Mouse (Mus musculus): ENCODE results near the gene 0610010K14Rik. TPM values are rescaled to one million over a fixed set of nuclear protein-coding genes. Genes with fewer than 3 reads are reported as not detected.

The 0610010K14Rik gene
- polyA plus RNA-seq (2015; fragmentation: Nextera tagmentation; extraction: Ambion mirVana), result 174 and 180 TPM in 2 replicates

DNA sequence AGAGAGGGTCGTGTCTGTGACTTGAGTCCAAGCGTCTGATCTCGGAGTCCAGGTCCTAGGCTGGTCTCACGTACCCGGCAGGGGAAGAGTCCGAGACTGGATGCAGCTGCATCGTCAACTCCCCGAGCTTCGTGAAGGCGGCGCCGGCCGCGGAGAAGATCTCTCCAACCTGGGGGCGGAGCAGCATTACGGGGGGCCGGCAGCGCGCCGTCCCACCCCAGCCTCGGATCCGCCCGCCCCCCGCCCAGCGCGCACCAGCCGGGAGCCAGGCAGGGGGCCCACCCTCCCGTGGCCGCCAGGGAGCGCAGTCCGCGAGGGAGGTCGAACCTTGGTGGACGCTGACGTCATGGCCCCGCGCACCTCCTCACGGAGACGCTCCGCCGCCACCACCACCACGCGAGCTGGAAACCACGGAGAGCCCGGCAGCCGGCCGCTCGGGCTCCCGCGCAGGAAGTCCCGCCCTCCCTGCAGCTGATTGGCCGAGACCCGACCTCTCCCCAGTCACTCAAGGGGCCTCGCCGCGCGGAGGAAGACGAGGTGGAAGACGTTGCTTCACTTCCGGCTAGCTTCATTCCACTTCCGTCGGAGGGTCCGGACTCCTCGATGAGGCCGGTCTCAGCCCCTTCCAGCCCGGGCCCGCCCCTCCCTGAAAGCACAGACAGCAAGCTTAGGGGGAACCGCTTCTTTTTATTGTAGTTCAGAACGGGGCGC lies at the start of gene 0610010K14Rik:
Gene 0610010K14Rik (minus strand): TSS at position 458 of the 711 bp plus-strand sequence.
- Histone ChIP-seq H3K36me3 (ENCODE audit: control insufficient read depth, insufficient read depth) (peaks cover 4% of the 10 kb centered on the region; the same call in 1 of the 2 replicates), H3K9me3 (ENCODE audit: control insufficient read depth, low read length) (no peaks in the 10 kb centered on the region), H3K27me3 (replicated peaks; ENCODE audit: control insufficient read depth, insufficient read depth, low read length) (no peaks in the 10 kb centered on the region), H3K27ac (ENCODE audit: low read length) (peak within 1 kb of the TSS; percentile 90), H3K4me3 (replicated peaks; ENCODE audit: low read length) (peak within 1 kb of the TSS; percentile 58), H3K4me2 (ENCODE audit: low read length) (peak within 1 kb of the TSS; percentile 88), H3K4me1 (replicated peaks; ENCODE audit: control insufficient read depth, insufficient read depth, low read length) (peaks cover 32% of the 10 kb centered on the region), H3K9ac (replicated peaks; ENCODE audit: low read depth, low read length) (peak within 1 kb of the TSS; percentile 77)
- peak; percentile 95 for ATAC-seq
- WGBS, result under 1% methylated on average over 70 of the region's 70 CpGs

DNA sequence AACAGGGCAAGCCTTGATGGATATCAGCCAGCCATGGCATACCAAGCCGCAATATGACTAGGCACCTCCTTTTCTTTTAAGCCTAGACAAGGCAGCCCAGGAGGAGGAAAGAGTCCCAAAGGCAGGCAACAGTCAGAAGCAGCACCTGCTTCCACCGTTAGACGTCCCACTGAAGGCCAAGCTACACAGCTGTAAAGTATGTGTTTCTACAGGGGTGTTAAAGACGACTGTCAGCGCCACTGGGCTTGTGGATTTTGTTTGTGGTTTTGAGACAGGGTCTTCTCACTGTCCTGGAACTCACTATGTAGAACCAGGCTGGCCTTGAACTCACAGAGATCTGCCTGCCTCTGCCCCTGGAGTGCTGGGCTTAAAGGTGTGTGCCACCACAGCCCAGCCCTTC lies 48.0 kb upstream of the 0610010K14Rik start:
- Histone ChIP-seq H3K9me3 (ENCODE audit: control insufficient read depth, low read length) (no peaks in the 10 kb centered on the region), H3K4me3 (replicated peaks; ENCODE audit: low read length) (no peak overlapping the region), H3K9ac (replicated peaks; ENCODE audit: low read depth, low read length) (no peak overlapping the region), H3K4me1 (replicated peaks; ENCODE audit: control insufficient read depth, insufficient read depth, low read length) (no peaks in the 10 kb centered on the region), H3K27me3 (replicated peaks; ENCODE audit: control insufficient read depth, insufficient read depth, low read length) (no peaks in the 10 kb centered on the region), H3K4me2 (ENCODE audit: low read length) (no peak overlapping the region), H3K27ac (ENCODE audit: low read length) (no peak overlapping the region), H3K36me3 (ENCODE audit: control insufficient read depth, insufficient read depth) (no peaks in the 10 kb centered on the region)
- 88% methylated on average over 5 of the region's 5 CpGs for WGBS
- ATAC-seq, result no peak

DNA sequence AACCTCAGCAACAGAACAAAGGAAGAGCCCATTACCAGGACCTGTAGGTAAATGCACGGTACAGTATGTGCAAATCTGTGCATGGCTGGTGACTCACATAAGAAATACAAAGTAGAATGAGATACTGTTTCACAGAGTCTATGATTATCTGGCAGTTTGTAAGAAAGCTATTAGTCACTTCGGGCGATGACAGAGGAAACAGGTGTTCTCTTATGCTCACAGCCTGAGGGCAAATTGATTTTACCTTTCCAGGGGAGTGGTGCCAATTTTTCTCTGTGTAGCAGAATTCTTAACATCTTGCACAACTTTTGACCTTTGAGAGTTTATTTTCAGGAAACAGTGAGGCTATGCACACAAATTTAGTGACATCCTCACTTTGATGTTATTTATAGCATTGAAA lies 47.0 kb upstream of the 0610010K14Rik start:
- 85% methylated on average over 3 of the region's 3 CpGs for WGBS

DNA sequence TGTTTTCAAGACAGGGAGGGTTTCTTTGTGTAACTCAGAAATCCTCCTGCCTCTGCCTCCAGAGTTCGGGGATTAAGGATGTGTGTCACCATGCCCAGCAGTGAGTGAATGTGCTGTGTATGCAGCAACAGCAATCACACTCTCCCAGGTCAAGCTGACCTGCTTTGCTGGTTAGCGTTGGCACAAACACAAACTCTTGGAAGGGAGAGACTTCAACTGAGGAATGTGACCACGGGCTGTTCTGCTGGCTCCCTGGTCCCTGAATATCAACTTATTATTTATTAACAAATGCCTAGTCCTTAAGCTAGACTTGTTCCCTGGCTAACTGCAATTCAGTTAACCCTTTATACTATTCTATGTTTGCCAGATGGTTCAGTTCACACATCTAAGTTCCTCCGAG lies 46.0 kb upstream of the 0610010K14Rik start:
- Histone ChIP-seq H3K4me1 (replicated peaks; ENCODE audit: control insufficient read depth, insufficient read depth, low read length) (no peaks in the 10 kb centered on the region), H3K4me2 (ENCODE audit: low read length) (no peak overlapping the region), H3K27me3 (replicated peaks; ENCODE audit: control insufficient read depth, insufficient read depth, low read length) (no peaks in the 10 kb centered on the region), H3K4me3 (replicated peaks; ENCODE audit: low read length) (no peak overlapping the region), H3K9ac (replicated peaks; ENCODE audit: low read depth, low read length) (no peak overlapping the region), H3K36me3 (ENCODE audit: control insufficient read depth, insufficient read depth) (no peaks in the 10 kb centered on the region), H3K9me3 (ENCODE audit: control insufficient read depth, low read length) (no peaks in the 10 kb centered on the region), H3K27ac (ENCODE audit: low read length) (no peak overlapping the region)
- no peak for ATAC-seq
- 78% methylated on average over 4 of the region's 4 CpGs for WGBS

More for the DNA sequence above, 47.0 kb upstream of the 0610010K14Rik start:
- H3K9ac ChIP-seq (replicated peaks; ENCODE audit: low read depth, low read length), result no peak overlapping the region
- no peaks in the 10 kb centered on the region for H3K4me1 ChIP-seq (replicated peaks; ENCODE audit: control insufficient read depth, insufficient read depth, low read length)
- H3K4me2 ChIP-seq (ENCODE audit: low read length), result no peak overlapping the region
- no peak for ATAC-seq
- no peak overlapping the region for H3K4me3 ChIP-seq (replicated peaks; ENCODE audit: low read length)
- no peaks in the 10 kb centered on the region for H3K9me3 ChIP-seq (ENCODE audit: control insufficient read depth, low read length)
- no peak overlapping the region for H3K27ac ChIP-seq (ENCODE audit: low read length)
- H3K27me3 ChIP-seq (replicated peaks; ENCODE audit: control insufficient read depth, insufficient read depth, low read length), result no peaks in the 10 kb centered on the region
- H3K36me3 ChIP-seq (ENCODE audit: control insufficient read depth, insufficient read depth), result no peaks in the 10 kb centered on the region

DNA sequence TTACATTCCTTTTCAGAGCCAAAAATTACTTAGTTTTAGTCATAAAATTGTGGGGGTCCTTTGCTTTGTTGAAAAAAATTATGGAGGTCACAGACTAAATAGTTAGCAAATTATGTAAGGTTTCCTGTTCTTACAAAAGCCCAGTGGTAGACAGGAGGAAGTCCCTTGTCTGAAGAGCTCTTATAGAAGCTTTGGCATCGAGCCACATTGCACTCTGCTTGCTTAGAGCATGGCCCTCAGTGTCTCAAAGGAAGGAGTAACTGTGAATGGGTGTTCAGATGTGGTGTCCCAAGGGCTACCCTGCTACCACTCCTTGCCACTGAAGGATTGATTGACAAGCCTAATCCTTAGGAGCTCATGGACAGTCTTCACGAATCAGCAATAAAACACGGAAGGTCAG lies 42.7 kb upstream of the 0610010K14Rik start:
- no peaks in the 10 kb centered on the region for H3K9me3 ChIP-seq (ENCODE audit: control insufficient read depth, low read length)
- ATAC-seq, result no peak
- H3K27ac ChIP-seq (ENCODE audit: low read length), result no peak overlapping the region
- H3K9ac ChIP-seq (replicated peaks; ENCODE audit: low read depth, low read length), result no peak overlapping the region
- H3K27me3 ChIP-seq (replicated peaks; ENCODE audit: control insufficient read depth, insufficient read depth, low read length), result no peaks in the 10 kb centered on the region
- no peak overlapping the region for H3K4me3 ChIP-seq (replicated peaks; ENCODE audit: low read length)
- H3K4me1 ChIP-seq (replicated peaks; ENCODE audit: control insufficient read depth, insufficient read depth, low read length), result no peaks in the 10 kb centered on the region
- H3K4me2 ChIP-seq (ENCODE audit: low read length), result no peak overlapping the region
- WGBS, result 59% methylated on average over 3 of the region's 3 CpGs
- no peaks in the 10 kb centered on the region for H3K36me3 ChIP-seq (ENCODE audit: control insufficient read depth, insufficient read depth)

DNA sequence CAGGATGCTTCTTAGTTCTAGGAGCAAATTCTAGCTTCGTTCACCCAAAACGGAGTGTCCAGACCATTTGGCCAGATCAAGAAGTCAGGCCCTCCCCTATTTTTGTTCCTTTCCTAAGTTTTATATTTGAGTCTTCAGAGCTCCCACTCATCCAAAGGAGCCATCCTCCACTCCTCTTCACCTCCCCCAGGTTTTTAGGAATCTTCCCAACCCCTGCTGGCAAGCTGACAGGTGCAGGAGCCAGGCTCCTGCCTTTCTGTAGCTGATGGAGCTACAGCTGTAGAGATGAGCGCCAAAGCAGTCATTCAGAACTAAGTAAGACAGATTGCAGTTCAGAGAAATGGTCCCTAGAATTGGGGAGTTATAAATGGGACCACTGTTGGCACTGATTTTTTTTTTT lies 41.2 kb upstream of the 0610010K14Rik start:
- H3K9me3 ChIP-seq (ENCODE audit: control insufficient read depth, low read length), result no peaks in the 10 kb centered on the region
- H3K4me1 ChIP-seq (replicated peaks; ENCODE audit: control insufficient read depth, insufficient read depth, low read length), result no peaks in the 10 kb centered on the region
- H3K4me3 ChIP-seq (replicated peaks; ENCODE audit: low read length), result no peak overlapping the region
- WGBS, result 84% methylated on average over 3 of the region's 3 CpGs
- H3K4me2 ChIP-seq (ENCODE audit: low read length), result no peak overlapping the region
- no peak for ATAC-seq
- H3K27ac ChIP-seq (ENCODE audit: low read length), result no peak overlapping the region
- no peaks in the 10 kb centered on the region for H3K27me3 ChIP-seq (replicated peaks; ENCODE audit: control insufficient read depth, insufficient read depth, low read length)
- H3K36me3 ChIP-seq (ENCODE audit: control insufficient read depth, insufficient read depth), result no peaks in the 10 kb centered on the region
- no peak overlapping the region for H3K9ac ChIP-seq (replicated peaks; ENCODE audit: low read depth, low read length)

DNA sequence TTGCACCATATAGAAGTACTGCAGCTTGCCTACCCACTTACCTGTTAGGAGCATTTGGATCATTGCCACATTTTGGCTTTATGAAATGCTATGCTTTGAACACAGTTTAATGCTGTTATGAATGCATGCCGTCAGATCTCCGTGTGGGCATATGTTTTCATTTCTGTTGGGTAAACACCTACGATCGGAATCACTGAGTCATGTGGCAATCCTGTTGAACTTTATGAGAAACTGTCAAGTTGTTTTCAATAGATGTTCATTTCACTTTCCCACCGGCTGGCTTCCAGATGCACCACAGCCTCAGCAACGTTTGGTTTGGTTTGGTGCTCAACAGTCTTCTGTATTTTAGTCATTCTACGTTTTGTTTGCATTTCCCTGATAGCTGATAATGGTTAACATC lies 33.9 kb upstream of the 0610010K14Rik start:
- H3K27me3 ChIP-seq (replicated peaks; ENCODE audit: control insufficient read depth, insufficient read depth, low read length), result no peaks in the 10 kb centered on the region
- H3K4me3 ChIP-seq (replicated peaks; ENCODE audit: low read length), result no peak overlapping the region
- H3K27ac ChIP-seq (ENCODE audit: low read length), result no peak overlapping the region
- H3K9ac ChIP-seq (replicated peaks; ENCODE audit: low read depth, low read length), result no peak overlapping the region
- no peaks in the 10 kb centered on the region for H3K4me1 ChIP-seq (replicated peaks; ENCODE audit: control insufficient read depth, insufficient read depth, low read length)
- no peak for ATAC-seq
- no peaks in the 10 kb centered on the region for H3K9me3 ChIP-seq (ENCODE audit: control insufficient read depth, low read length)
- H3K4me2 ChIP-seq (ENCODE audit: low read length), result no peak overlapping the region
- H3K36me3 ChIP-seq (ENCODE audit: control insufficient read depth, insufficient read depth), result no peaks in the 10 kb centered on the region
- WGBS, result 82% methylated on average over 7 of the region's 7 CpGs

DNA sequence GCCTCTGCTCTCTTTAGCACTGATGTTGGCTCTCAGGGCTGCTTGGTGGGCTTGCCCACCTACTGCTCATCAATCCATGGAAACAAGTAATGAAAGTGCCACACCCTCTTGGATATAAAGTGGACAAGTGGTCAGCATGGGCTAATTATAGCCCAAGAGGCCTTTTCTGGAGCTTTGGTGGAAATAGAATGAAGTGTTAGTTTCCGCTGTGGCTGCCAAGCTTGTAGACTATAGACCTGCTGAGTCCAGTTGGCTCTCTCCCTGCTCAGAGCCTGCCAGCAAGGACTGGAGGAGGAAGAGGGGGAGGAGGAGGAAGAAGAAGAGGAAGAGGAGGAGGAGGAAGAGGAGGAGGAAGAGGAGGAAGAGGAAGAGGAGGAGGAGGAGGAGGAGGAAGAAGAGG lies 28.7 kb upstream of the 0610010K14Rik start:
- Histone ChIP-seq H3K4me2 (ENCODE audit: low read length) (no peak overlapping the region), H3K27me3 (replicated peaks; ENCODE audit: control insufficient read depth, insufficient read depth, low read length) (no peaks in the 10 kb centered on the region), H3K36me3 (ENCODE audit: control insufficient read depth, insufficient read depth) (no peaks in the 10 kb centered on the region), H3K9me3 (ENCODE audit: control insufficient read depth, low read length) (no peaks in the 10 kb centered on the region), H3K4me1 (replicated peaks; ENCODE audit: control insufficient read depth, insufficient read depth, low read length) (no peaks in the 10 kb centered on the region), H3K9ac (replicated peaks; ENCODE audit: low read depth, low read length) (no peak overlapping the region), H3K4me3 (replicated peaks; ENCODE audit: low read length) (no peak overlapping the region), H3K27ac (ENCODE audit: low read length) (no peak overlapping the region)
- WGBS, result 67% methylated on average over 1 of the region's 1 CpGs
- no peak for ATAC-seq

DNA sequence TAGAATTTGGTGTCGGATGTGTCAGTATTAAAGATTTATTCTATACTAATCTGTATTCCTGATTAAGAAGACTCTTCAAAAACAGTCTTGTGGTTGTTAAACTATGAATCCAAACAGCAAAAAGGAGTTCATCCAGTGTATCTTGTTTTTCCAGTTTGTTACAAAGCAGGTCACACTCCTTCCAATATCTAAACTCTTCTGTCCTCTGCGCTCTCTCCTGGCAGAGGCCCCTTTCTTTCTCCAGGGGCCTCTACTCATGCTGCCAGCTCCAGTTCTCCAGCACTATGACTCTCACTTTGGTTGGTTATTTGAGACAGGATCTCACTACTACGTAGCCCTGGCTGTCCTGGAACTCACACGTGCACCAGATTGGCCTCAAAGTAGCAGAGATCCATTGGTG lies 28.1 kb upstream of the 0610010K14Rik start:
- 85% methylated on average over 4 of the region's 4 CpGs for WGBS
- no peak for ATAC-seq
- Histone ChIP-seq H3K9ac (replicated peaks; ENCODE audit: low read depth, low read length) (no peak overlapping the region), H3K9me3 (ENCODE audit: control insufficient read depth, low read length) (no peaks in the 10 kb centered on the region), H3K4me1 (replicated peaks; ENCODE audit: control insufficient read depth, insufficient read depth, low read length) (no peaks in the 10 kb centered on the region), H3K27ac (ENCODE audit: low read length) (no peak overlapping the region), H3K36me3 (ENCODE audit: control insufficient read depth, insufficient read depth) (no peaks in the 10 kb centered on the region), H3K27me3 (replicated peaks; ENCODE audit: control insufficient read depth, insufficient read depth, low read length) (no peaks in the 10 kb centered on the region), H3K4me3 (replicated peaks; ENCODE audit: low read length) (no peak overlapping the region), H3K4me2 (ENCODE audit: low read length) (no peak overlapping the region)

DNA sequence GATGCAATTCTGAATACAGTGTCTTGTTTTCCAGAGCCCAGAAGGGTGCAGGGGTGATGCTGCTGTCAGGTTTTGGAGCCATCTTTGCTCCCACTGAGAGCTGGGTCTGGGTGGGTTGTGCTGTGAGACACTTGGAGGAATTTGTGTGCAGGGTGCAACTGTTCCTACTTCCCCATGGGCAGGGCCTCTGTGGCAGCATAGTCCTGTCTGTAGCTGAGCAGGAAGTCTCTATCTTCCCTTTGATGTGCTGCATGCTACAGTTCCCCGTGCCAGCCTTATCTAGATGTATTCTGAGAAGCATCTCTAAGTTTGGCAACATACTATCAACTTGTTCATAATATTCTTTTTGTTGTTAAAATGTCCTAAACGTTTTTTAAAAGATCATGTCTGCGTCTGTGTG lies 27.5 kb upstream of the 0610010K14Rik start:
- H3K4me3 ChIP-seq (replicated peaks; ENCODE audit: low read length), result no peak overlapping the region
- H3K27me3 ChIP-seq (replicated peaks; ENCODE audit: control insufficient read depth, insufficient read depth, low read length), result no peaks in the 10 kb centered on the region
- H3K4me2 ChIP-seq (ENCODE audit: low read length), result no peak overlapping the region
- no peak overlapping the region for H3K27ac ChIP-seq (ENCODE audit: low read length)
- WGBS, result 56% methylated on average over 3 of the region's 3 CpGs
- no peaks in the 10 kb centered on the region for H3K36me3 ChIP-seq (ENCODE audit: control insufficient read depth, insufficient read depth)
- H3K4me1 ChIP-seq (replicated peaks; ENCODE audit: control insufficient read depth, insufficient read depth, low read length), result no peaks in the 10 kb centered on the region
- no peaks in the 10 kb centered on the region for H3K9me3 ChIP-seq (ENCODE audit: control insufficient read depth, low read length)
- no peak for ATAC-seq
- no peak overlapping the region for H3K9ac ChIP-seq (replicated peaks; ENCODE audit: low read depth, low read length)
